Mouse (Mus musculus) liver, postnatal 0 days (tissue): ENCODE measurements at regions not wholly inside any gene's neighbourhood (a gene's known extent, or its start where the extent isn't known, plus 50 kb on each side); places are given as distances from the start of the nearest gene placed in this dataset.

Source experiments
- CTCF ChIP-seq: sonication (generic); IDR thresholded peaks from 2 replicates; pipeline ENCODE4 v1.5.1; 2016; ENCODE audit warnings: antibody characterized with exemption, low read depth
- EP300 ChIP-seq: IDR thresholded peaks from 2 replicates; pipeline ENCODE4 v1.6.1; 2016; ENCODE audit warnings: antibody characterized with exemption, low read depth, mild to moderate bottlenecking

GRCm38 (mm10) chr17:68069484-68069883, 65.6 kb upstream of the Arhgap28 start:
- TF ChIP-seq CTCF (no peak), EP300 (no peak)
